Mouse (Mus musculus) gastrocnemius, postnatal 25 days (tissue): ENCODE data around the gene Ythdf2. TPM values are rescaled to one million over a fixed set of nuclear protein-coding genes. Genes with fewer than 3 reads are reported as not detected.
A peak's percentile ranks its signal among the peaks of the same experiment; 100 is the strongest.
"Not testable (repeated sequence)": the region's sequence is repeated elsewhere in the genome, so short reads cannot be mapped to it uniquely, and the experiment has no call there.

ENCODE experiments used
- DNase-seq: peaks from one replicate; pipeline ENCODE4 v3.0.0; 2022
- long read RNA-seq, 2 experiments: library from polyadenylated mRNA; stranded (forward); transcript quantifications; one replicate each; pipeline ENCODE4 v2.0.0; 2021
- total RNA-seq, 2 experiments: library from RNA; stranded (reverse); gene quantifications; 1 replicate in 1 of 2; 2 replicates in 1 of 2; pipeline ENCODE4 v1.2.3; 2021

The Ythdf2 gene
- total RNA-seq: 10 to 100 TPM; 22.6 to 24.2 TPM
- long read RNA-seq, experiment 1, full-length matches to known transcripts: 27 of 32 reads
- long read RNA-seq, experiment 1, partial matches to known transcripts: 2 of 32 reads
- long read RNA-seq, experiment 1, other reads (novel, unspliced or antisense): 3 of 32 reads
- long read RNA-seq, experiment 2, full-length matches to known transcripts: 50 of 52 reads
- long read RNA-seq, experiment 2, partial matches to known transcripts: 1 of 52 reads
- long read RNA-seq, experiment 2, other reads (novel, unspliced or antisense): 1 of 52 reads

- DNase-seq: peak; percentile 98
Observed at GRCm38 (mm10) chr4:132211953-132212734, at the start of gene Ythdf2. Gene Ythdf2 (minus strand): TSS chr4:132212303.

GRCm38 (mm10) chr4:132260404-132261379 lies 48.6 kb upstream of the Ythdf2 start:
- peak; percentile 79 for DNase-seq

- no peak for DNase-seq
Observed at GRCm38 (mm10) chr4:132259248-132259647, 47.1 kb upstream of the Ythdf2 start.

GRCm38 (mm10) chr4:132256384-132256783 lies 44.3 kb upstream of the Ythdf2 start:
- DNase-seq: no peak

- no peak for DNase-seq
Observed at GRCm38 (mm10) chr4:132254986-132255385, 42.9 kb upstream of the Ythdf2 start.

- DNase-seq: no peak
Observed at GRCm38 (mm10) chr4:132253622-132254021, 41.5 kb upstream of the Ythdf2 start.

- DNase-seq: no peak
Observed at GRCm38 (mm10) chr4:132253128-132253527, 41.0 kb upstream of the Ythdf2 start.

GRCm38 (mm10) chr4:132251596-132251995 lies 39.5 kb upstream of the Ythdf2 start:
- DNase-seq: no peak

- no peak for DNase-seq
Observed at GRCm38 (mm10) chr4:132247451-132247997, 35.4 kb upstream of the Ythdf2 start.

GRCm38 (mm10) chr4:132245643-132246042 lies 33.5 kb upstream of the Ythdf2 start:
- DNase-seq: no peak

GRCm38 (mm10) chr4:132241208-132241607 lies 29.1 kb upstream of the Ythdf2 start:
- no peak for DNase-seq

GRCm38 (mm10) chr4:132240367-132240766 lies 28.3 kb upstream of the Ythdf2 start:
- DNase-seq: no peak

- DNase-seq: no peak
Observed at GRCm38 (mm10) chr4:132238356-132238755, 26.3 kb upstream of the Ythdf2 start.

- DNase-seq: no peak
Observed at GRCm38 (mm10) chr4:132234710-132235109, 22.6 kb upstream of the Ythdf2 start.

- no peak for DNase-seq
Observed at GRCm38 (mm10) chr4:132230422-132230821, 18.3 kb upstream of the Ythdf2 start.

- DNase-seq: not testable (repeated sequence)
Observed at GRCm38 (mm10) chr4:132222001-132222400, 9.9 kb upstream of the Ythdf2 start.

GRCm38 (mm10) chr4:132218439-132218838 lies 6.3 kb upstream of the Ythdf2 start:
- DNase-seq: not testable (repeated sequence)

- DNase-seq: no peak
Observed at GRCm38 (mm10) chr4:132217781-132218180, 5.7 kb upstream of the Ythdf2 start.

- no peak for DNase-seq
Observed at GRCm38 (mm10) chr4:132216602-132217001, 4.5 kb upstream of the Ythdf2 start.

GRCm38 (mm10) chr4:132214847-132215246 lies 2.7 kb upstream of the Ythdf2 start:
- no peak for DNase-seq

- peak; percentile 40 for DNase-seq
Observed at GRCm38 (mm10) chr4:132211091-132211942, 786 bp downstream of the Ythdf2 start.
